Mouse (Mus musculus) heart, postnatal 36 days (tissue): ENCODE measurements around the gene Vmn1r44. TPM values are rescaled to one million over a fixed set of nuclear protein-coding genes. Genes with fewer than 3 reads are reported as not detected.
"Not testable (repeated sequence)": the region's sequence is repeated elsewhere in the genome, so short reads cannot be mapped to it uniquely, and the experiment has no call there.

Experiments
- DNase-seq, 2 experiments: peaks; one replicate each; pipeline ENCODE4 v3.0.0; 2021 to 2022
- intact Hi-C: fragments of 180-260 bp; cut with DNase I; formaldehyde crosslinking; loops from one replicate; pipeline ENCODE4 v1.15.1; 2025
- total RNA-seq, 2 experiments: library from RNA; stranded (reverse); gene quantifications; 2 replicates each; pipeline ENCODE4 v1.2.3; 2021

Gene Vmn1r44
- total RNA-seq: not detected

DNA sequence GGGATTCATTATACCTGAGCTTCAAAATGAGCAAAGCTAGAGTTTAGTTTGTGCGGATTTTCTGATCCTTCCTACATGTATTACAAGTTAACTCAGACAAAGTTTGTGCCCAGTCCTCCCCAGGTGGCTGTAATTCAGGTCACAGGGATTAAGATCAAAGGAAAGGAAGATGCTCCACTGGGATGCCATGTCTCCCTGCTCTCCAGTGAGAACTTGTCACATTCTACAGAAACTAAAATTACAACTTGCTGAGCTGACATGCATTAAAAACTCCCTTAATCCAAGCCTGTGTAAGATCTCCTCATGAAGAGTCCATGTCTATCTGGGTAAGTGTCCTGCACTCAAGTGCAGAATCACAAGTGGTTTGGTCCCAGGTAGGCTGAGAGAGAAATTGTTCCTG lies at the start of gene Vmn1r44:
Vmn1r44 (plus strand) TSS at position 301 of the 400 bp plus-strand sequence.
- intact Hi-C loops: no loop called here
- no peak for DNase-seq

DNA sequence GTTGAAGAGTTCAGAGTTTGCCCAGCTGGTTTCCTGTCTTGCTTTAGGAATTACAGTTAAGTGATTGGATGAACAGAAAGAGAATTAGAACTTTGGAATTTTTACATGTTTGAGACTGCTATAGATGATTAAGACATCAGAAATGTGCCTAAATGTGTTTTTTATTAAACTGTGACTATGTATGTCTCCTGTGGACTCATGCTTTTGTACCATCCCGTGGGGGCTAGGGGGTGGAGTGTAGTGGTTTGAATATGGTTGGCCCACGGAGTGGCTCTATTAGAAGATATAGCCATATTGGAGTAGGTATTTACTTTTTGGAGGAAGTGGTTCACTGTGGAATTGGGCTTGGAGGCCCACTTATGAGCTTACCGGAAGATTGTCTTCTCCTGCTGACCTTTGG lies 25.9 kb upstream of the Vmn1r44 start:
- DNase-seq: no peak
- intact Hi-C loops: no loop called here

DNA sequence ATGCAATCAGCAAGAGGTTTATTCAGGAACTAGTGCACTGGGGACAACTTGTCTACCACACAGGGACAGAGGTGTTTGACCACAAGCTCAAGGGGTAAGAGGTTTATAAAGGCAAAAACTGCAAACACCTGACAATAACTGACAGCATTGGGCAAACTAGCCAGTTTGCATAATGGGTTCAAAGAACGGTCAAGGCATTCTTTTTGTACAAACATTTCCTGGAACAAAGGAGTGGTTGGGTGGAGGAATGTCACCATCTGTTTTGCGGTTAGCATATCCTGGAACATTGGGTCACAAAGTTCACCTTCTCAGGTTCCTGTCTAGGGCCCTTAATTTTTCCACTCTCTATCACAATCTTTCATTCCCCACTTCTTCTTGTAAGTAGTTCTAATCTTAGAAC lies 23.6 kb upstream of the Vmn1r44 start:
- no peak for DNase-seq
- intact Hi-C loops: no loop called here

DNA sequence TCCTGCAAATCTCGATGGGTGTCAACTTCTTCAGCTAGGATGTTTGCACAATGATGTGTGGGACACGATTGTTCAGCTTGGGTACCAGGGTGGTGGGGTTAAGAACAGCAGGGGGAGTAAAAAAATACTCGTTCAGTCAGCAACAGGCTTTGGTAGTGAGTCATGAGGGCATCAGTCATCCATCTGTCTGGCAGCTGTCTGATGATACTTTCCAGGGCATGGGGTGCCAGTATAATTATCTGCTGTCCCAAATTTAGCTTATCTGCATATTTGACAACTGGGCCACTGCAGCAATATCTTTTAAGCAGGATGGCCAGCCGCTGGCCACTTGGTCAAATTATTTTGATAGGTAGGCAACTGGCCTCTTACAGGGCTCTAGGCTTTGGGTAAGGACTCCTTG lies 19.7 kb upstream of the Vmn1r44 start:
- intact Hi-C loops: no loop called here
- DNase-seq: no peak

DNA sequence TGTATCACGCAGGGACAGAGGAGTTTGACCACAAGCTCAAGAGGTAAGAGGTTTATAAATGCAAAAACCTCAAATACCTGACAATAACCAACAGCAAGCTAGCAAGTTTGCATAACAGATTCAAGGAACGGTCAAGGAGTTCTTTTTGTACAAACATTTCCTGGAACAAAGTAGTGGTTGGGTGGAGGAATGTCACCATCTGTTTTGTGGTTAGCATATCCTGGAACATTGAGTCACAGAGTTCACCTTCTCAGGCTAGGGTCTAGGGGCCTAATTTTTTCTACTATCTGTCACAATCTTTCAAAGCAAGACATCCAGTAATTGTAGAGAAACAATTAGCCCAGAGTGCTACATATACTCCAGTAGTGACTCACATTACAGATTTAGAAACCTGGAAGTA lies 16.2 kb upstream of the Vmn1r44 start:
- intact Hi-C loops: no loop called here
- no peak for DNase-seq

DNA sequence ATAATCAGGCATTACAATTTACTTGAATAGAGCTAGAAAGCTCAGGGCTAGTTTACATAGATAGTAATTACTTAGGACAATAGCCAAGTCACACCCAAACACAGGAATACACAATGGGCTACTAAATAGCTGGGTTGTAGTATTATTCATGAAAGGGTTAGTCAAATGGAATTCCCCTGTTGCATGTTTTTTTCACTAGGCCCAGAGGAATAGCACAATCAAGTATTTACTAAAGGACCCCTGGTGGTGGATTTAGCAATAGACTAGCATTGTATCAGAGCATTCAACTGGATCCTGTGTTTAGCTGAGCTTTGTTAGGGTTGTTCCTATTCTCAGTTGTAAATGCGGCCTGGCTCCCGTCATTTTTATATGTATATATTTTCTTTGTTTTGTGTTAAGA lies 15.5 kb upstream of the Vmn1r44 start:
- intact Hi-C loops: no loop called here
- no peak for DNase-seq

DNA sequence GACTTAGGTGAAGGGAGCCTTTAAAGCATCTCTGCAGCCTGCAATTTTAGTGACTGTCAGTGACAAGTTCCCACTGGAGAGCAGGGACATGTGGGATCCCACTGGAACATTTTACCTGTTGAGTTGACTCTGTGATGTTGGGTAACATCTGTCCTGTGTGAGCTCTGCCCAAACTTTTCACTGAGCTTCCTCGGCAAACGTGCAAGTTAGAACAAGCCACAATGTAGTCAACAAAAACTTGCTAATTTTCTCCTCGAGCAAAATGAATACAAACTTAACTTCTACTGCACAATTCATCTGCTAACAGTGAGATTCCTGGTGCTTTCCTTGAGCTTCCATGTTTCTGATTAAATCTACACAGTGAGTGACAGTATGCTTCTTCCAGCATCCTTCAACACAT lies 7.1 kb upstream of the Vmn1r44 start, which contains the start of the genes Vmn1r42 and Vmn1r43:
Vmn1r42 (minus strand) TSS at position 101 of the 400 bp plus-strand sequence.
Vmn1r43 (minus strand) TSS at position 101 of the 400 bp plus-strand sequence.
- intact Hi-C loops, DNase-seq: not testable (repeated sequence)

DNA sequence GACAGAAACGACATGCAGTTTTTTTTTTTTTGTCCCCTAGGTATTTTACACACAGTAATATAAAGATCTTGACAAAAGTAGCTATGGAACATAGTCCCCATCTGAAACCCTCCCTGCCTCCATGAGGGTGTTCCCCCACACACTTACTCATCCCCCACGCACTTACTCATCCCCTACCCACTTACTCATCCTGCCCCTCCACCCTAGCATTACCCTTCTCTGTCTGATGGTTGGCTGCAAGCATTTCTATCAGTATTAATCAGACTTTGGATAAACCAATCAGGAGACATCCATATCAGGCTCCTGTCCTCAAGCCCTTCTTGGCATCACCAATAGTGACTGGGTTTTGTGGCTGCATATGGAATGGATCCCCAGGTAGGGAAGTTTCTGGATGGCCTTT lies 6.5 kb upstream of the Vmn1r44 start:
- no peak for DNase-seq
- intact Hi-C loops: no loop called here

DNA sequence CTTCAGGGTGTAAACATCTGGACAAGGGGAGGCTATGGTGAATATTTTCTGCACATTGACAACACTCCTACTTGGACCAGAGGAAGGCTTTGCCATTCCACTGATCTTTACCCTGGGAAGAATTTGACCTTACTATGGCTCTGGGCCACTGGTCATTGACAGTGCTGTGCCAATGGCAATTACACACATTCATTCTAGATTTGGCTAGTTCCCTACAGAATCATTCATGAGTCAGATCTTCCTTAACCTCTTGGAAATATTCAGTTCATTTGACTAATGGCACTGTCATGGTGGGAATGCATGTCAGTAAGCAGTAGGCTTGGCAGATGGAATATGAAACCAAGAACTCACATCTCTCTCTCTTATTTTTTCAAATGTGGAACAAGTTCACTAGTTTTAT lies 2.6 kb upstream of the Vmn1r44 start:
- DNase-seq: no peak
- intact Hi-C loops: no loop called here

DNA sequence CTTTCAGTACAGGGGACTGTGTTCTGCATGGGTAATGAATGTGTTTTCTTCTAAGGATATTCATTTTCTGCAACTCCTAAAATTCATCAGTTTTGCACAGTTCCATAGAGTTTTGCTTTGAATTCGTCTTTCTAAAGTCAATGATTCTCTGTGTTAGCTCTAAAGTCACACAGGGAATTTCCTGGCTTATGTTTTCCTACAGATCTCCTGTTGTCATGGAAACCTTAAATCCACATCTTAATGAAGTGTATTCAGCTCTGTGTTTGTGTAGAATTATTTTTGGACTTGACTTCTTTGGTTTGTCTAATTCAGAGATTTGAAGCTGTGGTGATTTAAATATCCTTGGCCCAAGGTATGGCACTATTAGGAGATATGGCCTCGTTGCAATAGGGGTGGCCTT lies 352 bp downstream of the Vmn1r44 start:
- intact Hi-C loops: no loop called here

DNA sequence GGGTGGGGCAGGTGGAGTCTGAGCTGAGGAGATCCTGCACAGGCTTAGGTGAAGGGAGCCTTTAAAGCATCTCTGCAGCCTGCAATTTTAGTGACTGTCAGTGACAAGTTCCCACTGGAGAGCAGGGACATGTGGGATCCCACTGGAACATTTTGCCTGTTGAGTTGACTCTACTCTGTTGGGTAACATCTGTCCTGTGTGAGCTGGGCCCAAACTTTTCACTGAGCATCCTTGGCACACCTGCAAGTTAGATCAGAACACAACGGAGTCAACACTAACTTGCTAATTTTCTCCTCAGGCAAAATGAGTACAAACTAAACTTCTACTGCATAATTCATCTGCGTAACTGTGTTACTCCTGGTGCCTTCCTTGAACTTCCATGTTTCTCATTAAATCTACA lies 57.0 kb downstream of the Vmn1r44 start, which contains the start of gene Vmn1r45:
Vmn1r45 (minus strand) TSS at position 101 of the 400 bp plus-strand sequence.
- intact Hi-C loops, DNase-seq: not testable (repeated sequence)

More for the DNA sequence above, 352 bp downstream of the Vmn1r44 start:
- DNase-seq: no peak

DNA sequence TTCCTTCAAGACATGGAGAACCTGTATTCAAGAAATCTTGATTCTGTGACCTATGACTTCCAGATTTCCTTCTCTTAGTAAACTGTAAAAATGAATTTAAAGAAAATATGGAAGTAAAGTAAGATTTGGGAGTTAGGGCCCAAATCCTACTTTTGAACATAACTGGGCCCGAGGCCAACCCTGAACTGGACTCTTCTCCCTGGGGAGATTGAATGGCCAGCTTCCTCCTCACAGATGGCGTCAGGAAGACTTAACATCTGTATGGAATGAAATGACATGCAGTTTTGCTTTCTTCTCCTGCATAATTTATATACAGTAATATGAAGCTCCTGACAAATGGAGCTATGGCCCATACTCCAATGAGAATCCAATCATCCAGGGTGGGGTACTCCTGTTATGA lies 57.5 kb downstream of the Vmn1r44 start:
- no peak for DNase-seq
- intact Hi-C loops: no loop called here

Other genes starting within 250 kb of the Vmn1r44 start
- gene Txnrd3, start 239.7 kb upstream of the Vmn1r44 start, total RNA-seq: 10 to 100 TPM; 15.8 to 17.8 TPM
- gene Vmn1r40, start 176.1 kb upstream of the Vmn1r44 start, total RNA-seq: not detected
- gene Vmn1r41, start 142.9 kb upstream of the Vmn1r44 start, total RNA-seq: not detected
- gene Vmn1r42, start 7.2 kb upstream of the Vmn1r44 start, total RNA-seq: under 1 TPM in 1 of 2 experiments, not detected in 1; 0.19 TPM
- not detected for gene Vmn1r43, start 7.2 kb upstream of the Vmn1r44 start, total RNA-seq
- gene Vmn1r45, start 56.9 kb downstream of the Vmn1r44 start, total RNA-seq: not detected
- not detected for gene Vmn1r46, start 85.7 kb downstream of the Vmn1r44 start, total RNA-seq
- not detected for gene Vmn1r47, start 132.5 kb downstream of the Vmn1r44 start, total RNA-seq
- not detected for gene Vmn1r48, start 153.2 kb downstream of the Vmn1r44 start, total RNA-seq
- not detected for gene Vmn1r49, start 194.8 kb downstream of the Vmn1r44 start, total RNA-seq
- gene Vmn1r50, start 217.8 kb downstream of the Vmn1r44 start, total RNA-seq: not detected
- not detected for gene Vmn1r51, start 238.9 kb downstream of the Vmn1r44 start, total RNA-seq